Mouse (Mus musculus) G1E (cell line): Measurements from ENCODE around the gene Acta1. TPM values are rescaled to one million over a fixed set of nuclear protein-coding genes. Genes with fewer than 3 reads are reported as not detected.

Experiments
- ATAC-seq: 2 replicates; pipeline ENCODE4 v1.8.0; 2016; ENCODE audit warnings: mild to moderate bottlenecking; ENCODE audit not compliant: insufficient number of reproducible peaks, poor library complexity, low FRiP score, severe bottlenecking; ENCODE audit errors: extremely low read depth
- DNase-seq: peaks from one replicate; pipeline ENCODE4 v3.0.0; 2012; ENCODE audit warnings: low spot score
- H3K27me3 ChIP-seq: 2 replicates; pipeline ENCODE4 v1.6.1; 2012; ENCODE audit warnings: mild to moderate bottlenecking, low read length, inconsistent platforms; ENCODE audit not compliant: insufficient read depth
- H3K36me3 ChIP-seq: replicated peaks from 2 replicates; pipeline ENCODE3; 2012; ENCODE audit warnings: mild to moderate bottlenecking, inconsistent platforms
- H3K4me1 ChIP-seq: 2 replicates; pipeline ENCODE4 v1.6.1; 2012; ENCODE audit warnings: low read depth, low read length, inconsistent platforms, mixed read lengths; ENCODE audit not compliant: insufficient read depth
- H3K4me3 ChIP-seq: 2 replicates; pipeline ENCODE4 v1.5.1; 2012; ENCODE audit warnings: low read depth, mild to moderate bottlenecking, inconsistent platforms, low read length, moderate library complexity, mixed read lengths
- H3K9me3 ChIP-seq: replicated peaks from 2 replicates; pipeline ENCODE4 v1.6.1; 2012; ENCODE audit warnings: inconsistent platforms
- CTCF ChIP-seq: IDR thresholded peaks from 2 replicates; pipeline ENCODE4 v1.5.1; 2012; ENCODE audit warnings: low read depth, low read length, inconsistent platforms, mixed read lengths
- GATA1 ChIP-seq: IDR thresholded peaks from 2 replicates; pipeline ENCODE4 v1.6.1; 2012; ENCODE audit warnings: borderline replicate concordance, low read length, inconsistent platforms, mixed read lengths
- GATA2 ChIP-seq: IDR thresholded peaks from 2 replicates; pipeline ENCODE4 v1.6.1; 2012; ENCODE audit warnings: low read depth, low read length, inconsistent platforms, borderline replicate concordance
- POLR2AphosphoS5 ChIP-seq: IDR thresholded peaks from 2 replicates; pipeline ENCODE4 v1.6.1; 2012; ENCODE audit warnings: low read depth, low read length, inconsistent platforms; ENCODE audit not compliant: insufficient replicate concordance
- TAL1 ChIP-seq: conservative IDR thresholded peaks from 2 replicates; pipeline ENCODE4 v1.6.1; 2012; ENCODE audit warnings: low read depth, low read length, inconsistent platforms, mixed read lengths
- polyA plus RNA-seq: library from polyadenylated mRNA; stranded (reverse); fragments of >175 nt; gene quantifications from 2 replicates; pipeline ENCODE4 v1.2.3, GENCODE M21; 2012
- total RNA-seq, 2 experiments: library from RNA; stranded (forward) in 1 of 2; stranded (reverse) in 1 of 2; fragments of 200-1000 nt in 1 of 2; fragments of >200 nt in 1 of 2; fragmentation: Nextera tagmentation in 1 of 2; gene quantifications; 2 replicates each; pipeline ENCODE4 v1.2.3; 2014 to 2017

Acta1 gene
- total and polyA plus RNA-seq, 3 experiments: 0.07 TPM; not detected in 2

DNA sequence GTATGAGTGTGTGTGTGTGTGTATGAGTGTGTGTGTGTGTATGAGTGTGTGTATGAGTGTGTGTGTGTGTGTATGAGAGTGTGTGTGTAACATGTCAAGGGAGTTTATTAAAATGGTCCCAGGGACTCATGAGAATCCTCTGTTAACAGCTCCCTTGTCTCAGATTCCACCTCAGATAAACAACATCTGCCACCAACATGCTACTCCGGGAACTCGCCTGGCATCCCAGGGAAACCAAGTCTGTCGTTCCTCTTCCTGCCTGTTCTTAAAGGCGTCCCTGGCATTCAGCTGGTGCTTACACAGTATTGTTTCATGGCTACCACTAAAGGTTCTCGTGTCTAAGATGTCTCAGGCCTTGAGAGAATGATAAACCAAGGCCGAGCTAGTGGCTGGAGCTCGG, 50.2 kb downstream of the Acta1 start:
- H3K9me3 ChIP-seq: no peaks in the 10 kb centered on the region
- ATAC-seq: no peak
- TF ChIP-seq TAL1: no peak
- TF ChIP-seq CTCF: no peak
- no peak for TF ChIP-seq GATA1
- no peak for TF ChIP-seq POLR2AphosphoS5
- no peak for TF ChIP-seq GATA2
- DNase-seq: no peak
- no peaks in the 10 kb centered on the region for H3K27me3 ChIP-seq
- peaks cover 5% of the 10 kb centered on the region for H3K4me1 ChIP-seq
- H3K36me3 ChIP-seq: peaks cover 64% of the 10 kb centered on the region
- H3K4me3 ChIP-seq: no peak overlapping the region

GRCm38 (mm10) chr8:123842086-123842485, 52.5 kb downstream of the Acta1 start:
- Histone ChIP-seq H3K36me3 (peaks cover 71% of the 10 kb centered on the region), H3K4me1 (peaks cover 5% of the 10 kb centered on the region), H3K9me3 (no peaks in the 10 kb centered on the region), H3K27me3 (no peaks in the 10 kb centered on the region), H3K4me3 (no peak overlapping the region)
- DNase-seq (no peak), ATAC-seq (no peak)
- no peak for TF ChIP-seq GATA2
- TF ChIP-seq TAL1: no peak
- TF ChIP-seq CTCF: no peak
- no peak for TF ChIP-seq GATA1

Other genes starting within 250 kb of the Acta1 start
- not detected in 2 replicates for gene Rhou, start 240.8 kb downstream of the Acta1 start, total RNA-seq (2014; fragmentation: Nextera tagmentation)
- gene Rhou, start 240.8 kb downstream of the Acta1 start, total RNA-seq (2017): 0.16 TPM in 1 of 2 replicates, not detected in the other
- not detected in 2 replicates for gene Rhou, start 240.8 kb downstream of the Acta1 start, polyA plus RNA-seq
- not detected in 2 replicates for gene Rab4a, start 88.8 kb downstream of the Acta1 start, total RNA-seq (2014; fragmentation: Nextera tagmentation)
- gene Rab4a, start 88.8 kb downstream of the Acta1 start, total RNA-seq (2017): 4.0 and 5.3 TPM in 2 replicates
- 1.2 and 1.7 TPM in 2 replicates for gene Rab4a, start 88.8 kb downstream of the Acta1 start, polyA plus RNA-seq
- gene Ccsap, start 34.5 kb downstream of the Acta1 start, total RNA-seq (2014; fragmentation: Nextera tagmentation): 13.3 and 16.3 TPM in 2 replicates
- 11.7 and 12.5 TPM in 2 replicates for gene Ccsap, start 34.5 kb downstream of the Acta1 start, total RNA-seq (2017)
- gene Ccsap, start 34.5 kb downstream of the Acta1 start, polyA plus RNA-seq: 9.4 and 10.3 TPM in 2 replicates
- 46.2 and 66.5 TPM in 2 replicates for gene Nup133, start 54.5 kb upstream of the Acta1 start, total RNA-seq (2014; fragmentation: Nextera tagmentation)
- gene Nup133, start 54.5 kb upstream of the Acta1 start, total RNA-seq (2017): 38.3 and 42.5 TPM in 2 replicates
- gene Nup133, start 54.5 kb upstream of the Acta1 start, polyA plus RNA-seq: 21.2 and 31.2 TPM in 2 replicates
- 20.8 and 44.3 TPM in 2 replicates for gene Abcb10, start 88.4 kb upstream of the Acta1 start, total RNA-seq (2014; fragmentation: Nextera tagmentation)
- 19.6 and 21.6 TPM in 2 replicates for gene Abcb10, start 88.4 kb upstream of the Acta1 start, total RNA-seq (2017)
- gene Abcb10, start 88.4 kb upstream of the Acta1 start, polyA plus RNA-seq: 19.7 and 22.1 TPM in 2 replicates
- gene Taf5l, start 126.6 kb upstream of the Acta1 start, total RNA-seq (2014; fragmentation: Nextera tagmentation): 36.9 and 46.6 TPM in 2 replicates
- 35.0 and 38.0 TPM in 2 replicates for gene Taf5l, start 126.6 kb upstream of the Acta1 start, total RNA-seq (2017)
- gene Taf5l, start 126.6 kb upstream of the Acta1 start, polyA plus RNA-seq: 23.5 and 24.3 TPM in 2 replicates
- gene Urb2, start 126.8 kb upstream of the Acta1 start, total RNA-seq (2014; fragmentation: Nextera tagmentation): 19.5 and 24.8 TPM in 2 replicates
- 19.3 and 19.4 TPM in 2 replicates for gene Urb2, start 126.8 kb upstream of the Acta1 start, total RNA-seq (2017)
- gene Urb2, start 126.8 kb upstream of the Acta1 start, polyA plus RNA-seq: 2.2 and 3.8 TPM in 2 replicates